Mouse (Mus musculus): ENCODE data around the gene Ptpn11.
"Not testable (repeated sequence)": the region's sequence is repeated elsewhere in the genome, so short reads cannot be mapped to it uniquely, and the experiment has no call there.

DNA sequence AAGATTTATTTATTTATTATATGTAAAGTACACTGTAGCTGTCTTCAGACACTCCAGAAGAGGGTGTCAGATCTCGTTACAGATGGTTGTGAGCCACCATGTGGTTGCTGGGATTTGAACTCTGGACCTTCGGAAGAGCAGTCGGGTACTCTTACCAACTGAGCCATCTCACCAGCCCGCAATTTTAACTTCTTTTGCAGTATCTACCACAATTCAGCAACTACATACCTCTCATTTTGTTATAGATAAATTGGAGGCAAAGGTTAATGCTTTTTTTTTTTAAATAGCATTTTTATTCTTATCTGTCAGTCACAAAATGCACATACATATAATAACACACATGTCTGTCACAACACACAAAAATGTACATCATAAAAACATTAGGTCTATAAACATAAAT is 32.8 kb upstream of the Ptpn11 start:
- not testable (repeated sequence) for TF ChIP-seq GATA1 (IDR thresholded peaks at IDR 0.05; ENCODE audit: borderline replicate concordance, low read length); FLI1 (IDR thresholded peaks at IDR 0.05; ENCODE audit: low read length)
